Mouse (Mus musculus) ES-Bruce4 (cell line): ENCODE measurements at regions not wholly inside any gene's neighbourhood (a gene's known extent, or its start where the extent isn't known, plus 50 kb on each side); places are given as distances from the start of the nearest gene placed in this dataset.

Experiments
- H3K27ac ChIP-seq: 2 replicates; pipeline ENCODE4 v1.5.1; 2012; ENCODE audit warnings: low read length, inconsistent platforms; ENCODE audit not compliant: insufficient read depth
- H3K27me3 ChIP-seq: 2 replicates; pipeline ENCODE4 v1.6.1; 2012; ENCODE audit warnings: mild to moderate bottlenecking, low read length, inconsistent platforms; ENCODE audit not compliant: control insufficient read depth, poor library complexity, insufficient read depth, severe bottlenecking
- H3K36me3 ChIP-seq: 2 replicates; pipeline ENCODE4 v1.6.1; 2012; ENCODE audit warnings: inconsistent platforms, mild to moderate bottlenecking, low read length, moderate library complexity; ENCODE audit not compliant: control insufficient read depth, poor library complexity, insufficient read depth, severe bottlenecking
- H3K4me1 ChIP-seq: one replicate; pipeline ENCODE4 v1.8.1; 2011; ENCODE audit warnings: low read length; ENCODE audit not compliant: control insufficient read depth, insufficient read depth
- H3K4me3 ChIP-seq: 2 replicates; pipeline ENCODE4 v1.5.1; 2011; ENCODE audit warnings: low read depth, mild to moderate bottlenecking, low read length
- H3K9ac ChIP-seq: 2 replicates; pipeline ENCODE4 v1.6.1; 2012; ENCODE audit warnings: low read depth, mild to moderate bottlenecking, inconsistent platforms; ENCODE audit not compliant: poor library complexity, severe bottlenecking
- H3K9me3 ChIP-seq: replicated peaks from 2 replicates; pipeline ENCODE4 v1.6.1; 2012; ENCODE audit warnings: mild to moderate bottlenecking, low read length, inconsistent platforms; ENCODE audit not compliant: control insufficient read depth, poor library complexity, insufficient read depth, severe bottlenecking
- CTCF ChIP-seq: IDR thresholded peaks from one replicate; pipeline ENCODE4 v1.8.1; 2011; ENCODE audit warnings: low read depth, low read length
- EP300 ChIP-seq: IDR thresholded peaks from 2 replicates; pipeline ENCODE4 v1.6.1; 2011; ENCODE audit warnings: low read depth, low read length; ENCODE audit not compliant: insufficient read depth
- POLR2A ChIP-seq: IDR thresholded peaks from one replicate; pipeline ENCODE4 v1.8.1; 2011; ENCODE audit warnings: low read length; ENCODE audit not compliant: insufficient read depth

DNA sequence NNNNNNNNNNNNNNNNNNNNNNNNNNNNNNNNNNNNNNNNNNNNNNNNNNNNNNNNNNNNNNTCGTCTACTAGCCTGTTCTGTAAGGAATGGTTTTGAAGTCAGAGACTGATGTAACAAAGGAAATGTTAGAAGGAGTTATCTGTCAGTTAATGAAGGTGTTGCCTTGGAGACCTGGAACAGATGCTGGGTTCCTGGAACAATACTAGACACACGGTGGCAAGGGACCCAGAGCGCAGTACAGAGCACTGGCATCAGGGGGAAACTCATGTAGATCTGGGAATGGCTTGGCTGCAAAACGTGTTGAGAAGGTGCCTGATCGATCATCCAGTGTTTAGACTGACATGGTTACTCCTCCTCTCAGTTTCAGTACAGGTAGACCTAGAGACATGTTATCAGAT is 493.6 kb upstream of the Arid1b start:
- TF ChIP-seq EP300 (no peak), POLR2A (no peak), CTCF (no peak)
- H3K9me3 ChIP-seq: no peaks in the 10 kb centered on the region
- H3K27ac ChIP-seq: no peak overlapping the region
- H3K36me3 ChIP-seq: no peaks in the 10 kb centered on the region
- H3K9ac ChIP-seq: no peak overlapping the region
- H3K4me3 ChIP-seq: no peak overlapping the region
- no peaks in the 10 kb centered on the region for H3K27me3 ChIP-seq
- peaks cover 2% of the 10 kb centered on the region for H3K4me1 ChIP-seq

DNA sequence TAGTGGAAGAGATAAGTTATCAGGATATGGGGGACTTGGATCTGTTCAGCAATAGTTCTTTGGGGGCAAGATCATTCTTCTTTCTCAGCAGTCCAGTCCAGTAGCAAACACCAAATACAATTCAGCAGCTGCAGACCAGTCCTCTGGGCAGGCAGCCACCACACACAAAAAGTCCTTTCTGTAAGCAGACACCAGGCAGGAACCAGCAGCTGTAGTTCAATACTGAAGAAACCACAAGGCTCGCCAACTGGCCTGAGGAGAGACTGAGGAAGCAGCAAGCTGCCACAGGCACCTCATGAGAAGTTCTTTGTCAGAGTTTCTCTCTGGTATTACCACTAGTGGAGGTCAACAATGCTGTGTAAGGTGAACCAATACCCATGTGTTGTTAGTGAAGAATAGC is 493.1 kb upstream of the Arid1b start:
- Histone ChIP-seq H3K9ac (no peak overlapping the region), H3K27me3 (no peaks in the 10 kb centered on the region), H3K36me3 (no peaks in the 10 kb centered on the region), H3K27ac (no peak overlapping the region), H3K9me3 (no peaks in the 10 kb centered on the region), H3K4me1 (peaks cover 2% of the 10 kb centered on the region), H3K4me3 (no peak overlapping the region)
- TF ChIP-seq EP300 (no peak), CTCF (no peak), POLR2A (no peak)

GRCm38 (mm10) chr17:4504951-4505350 is 489.2 kb upstream of the Arid1b start:
- no peaks in the 10 kb centered on the region for H3K4me1 ChIP-seq
- H3K36me3 ChIP-seq: no peaks in the 10 kb centered on the region
- no peak overlapping the region for H3K4me3 ChIP-seq
- H3K27ac ChIP-seq: no peak overlapping the region
- H3K9me3 ChIP-seq: no peaks in the 10 kb centered on the region
- TF ChIP-seq POLR2A (no peak), EP300 (no peak), CTCF (no peak)
- H3K27me3 ChIP-seq: no peaks in the 10 kb centered on the region
- H3K9ac ChIP-seq: no peak overlapping the region

- no peaks in the 10 kb centered on the region for H3K4me1 ChIP-seq
- H3K36me3 ChIP-seq: no peaks in the 10 kb centered on the region
- no peak overlapping the region for H3K27ac ChIP-seq
- H3K4me3 ChIP-seq: no peak overlapping the region
- H3K9me3 ChIP-seq: no peaks in the 10 kb centered on the region
- H3K9ac ChIP-seq: no peak overlapping the region
- H3K27me3 ChIP-seq: no peaks in the 10 kb centered on the region; the same call in 1 of the 2 replicates
- TF ChIP-seq EP300: no peak
These were observed 484.6 kb upstream of the Arid1b start for GRCm38 (mm10) chr17:4509506-4509905.

GRCm38 (mm10) chr17:4516141-4516540 is 478.0 kb upstream of the Arid1b start:
- no peaks in the 10 kb centered on the region for H3K4me1 ChIP-seq
- H3K27ac ChIP-seq: no peak overlapping the region
- no peak overlapping the region for H3K9ac ChIP-seq
- H3K4me3 ChIP-seq: no peak overlapping the region
- H3K9me3 ChIP-seq: no peaks in the 10 kb centered on the region
- H3K36me3 ChIP-seq: no peaks in the 10 kb centered on the region
- H3K27me3 ChIP-seq: no peaks in the 10 kb centered on the region; the same call in 1 of the 2 replicates
- TF ChIP-seq EP300: no peak
- TF ChIP-seq POLR2A: no peak
- no peak for TF ChIP-seq CTCF

DNA sequence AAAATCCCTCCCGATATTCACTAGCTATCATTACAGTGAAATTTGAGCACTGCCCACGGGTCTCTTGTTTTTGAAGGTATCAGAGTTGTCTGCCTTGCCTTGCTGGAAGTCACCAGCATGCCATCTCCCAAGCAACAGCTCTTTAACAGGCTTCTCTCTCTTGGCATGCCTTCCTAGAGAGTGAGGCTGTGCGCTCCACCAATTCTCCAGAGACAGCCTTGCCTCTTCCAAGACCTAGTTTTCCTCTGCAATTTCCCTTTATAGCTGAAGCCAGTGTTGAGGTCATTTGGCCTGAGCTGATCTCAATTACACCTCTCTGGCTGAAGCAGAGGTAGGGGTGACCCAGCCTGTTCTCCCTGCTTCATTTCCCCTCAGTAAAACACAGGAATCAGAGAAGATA is 477.3 kb upstream of the Arid1b start:
- H3K36me3 ChIP-seq: no peaks in the 10 kb centered on the region
- H3K9me3 ChIP-seq: no peaks in the 10 kb centered on the region
- H3K27me3 ChIP-seq: no peaks in the 10 kb centered on the region; the same call in 1 of the 2 replicates
- no peak overlapping the region for H3K4me3 ChIP-seq
- TF ChIP-seq EP300 (no peak), POLR2A (no peak), CTCF (no peak)
- H3K9ac ChIP-seq: no peak overlapping the region
- H3K27ac ChIP-seq: no peak overlapping the region
- no peaks in the 10 kb centered on the region for H3K4me1 ChIP-seq
